Mouse (Mus musculus) lung, postnatal 0 days (tissue): ENCODE results near the gene Pdcd1. TPM values are rescaled to one million over a fixed set of nuclear protein-coding genes. Genes with fewer than 3 reads are reported as not detected.
"Not testable (repeated sequence)": the region's sequence is repeated elsewhere in the genome, so short reads cannot be mapped to it uniquely, and the experiment has no call there.

Source experiments
- ATAC-seq: fragments of 200-750 bp; cut with Nextera tagmentation; 2 replicates; pipeline ENCODE4 v1.8.0; 2017; ENCODE audit warnings: moderate library complexity
- DNase-seq: peaks from one replicate; pipeline ENCODE4 v3.0.0-alpha.2; 2016; ENCODE audit warnings: low spot score
- H3K27ac ChIP-seq: fragments of 300-500 bp; sonication (generic); 2 replicates; pipeline ENCODE4 v1.5.1; 2014; ENCODE audit warnings: antibody characterized with exemption, mild to moderate bottlenecking, low read length, mixed read lengths
- H3K27me3 ChIP-seq: fragments of 300-500 bp; sonication (generic); replicated peaks from 2 replicates; pipeline ENCODE4 v1.6.1; 2014; ENCODE audit warnings: low read length, mixed read lengths; ENCODE audit not compliant: insufficient read depth
- H3K36me3 ChIP-seq: fragments of 300-500 bp; sonication (generic); 2 replicates; pipeline ENCODE4 v1.6.1; 2014; ENCODE audit warnings: low read length, mixed read lengths; ENCODE audit not compliant: insufficient read depth
- H3K4me1 ChIP-seq: fragments of 300-500 bp; sonication (generic); 2 replicates; pipeline ENCODE4 v1.6.1; 2014; ENCODE audit warnings: antibody characterized with exemption, low read depth, low read length, mixed read lengths; ENCODE audit not compliant: insufficient read depth
- H3K4me2 ChIP-seq: fragments of 300-500 bp; sonication (generic); replicated peaks from 2 replicates; pipeline ENCODE4 v1.6.1; 2014; ENCODE audit warnings: low read depth, mild to moderate bottlenecking, low read length, moderate library complexity, mixed read lengths
- H3K4me3 ChIP-seq: fragments of 300-500 bp; sonication (generic); 2 replicates; pipeline ENCODE4 v1.5.1; 2014; ENCODE audit warnings: low read depth, low read length
- H3K9ac ChIP-seq: fragments of 300-500 bp; sonication (generic); replicated peaks from 2 replicates; pipeline ENCODE4 v1.6.1; 2014; ENCODE audit warnings: low read depth, mild to moderate bottlenecking
- H3K9me3 ChIP-seq: fragments of 300-500 bp; sonication (generic); 2 replicates; pipeline ENCODE4 v1.6.1; 2016; ENCODE audit warnings: low read length, mixed read lengths
- CTCF ChIP-seq: IDR thresholded peaks from 2 replicates; pipeline ENCODE4 v1.5.1; 2016; ENCODE audit warnings: antibody characterized with exemption, mild to moderate bottlenecking
- EP300 ChIP-seq: IDR thresholded peaks from 2 replicates; pipeline ENCODE4 v1.6.1; 2016; ENCODE audit warnings: antibody characterized with exemption, mild to moderate bottlenecking, control low read depth
- WGBS: fragments of 180-500 bp; shearing (Covaris S2); extraction: QIAGEN DNeasy Blood & Tissue Kit; methylation state at CpG from one replicate; pipeline ENCODE4 v1.1.7; 2014; 5-methylcytosine and 5-hydroxymethylcytosine counted together
- polyA plus RNA-seq: library from polyadenylated mRNA; unstranded; fragments of >200 nt; fragmentation: Nextera tagmentation; extraction: Ambion mirVana; gene quantifications from 2 replicates; pipeline ENCODE4 v1.2.1, GENCODE M21; 2015

Gene Pdcd1
- polyA plus RNA-seq, 1 experiment from 2014 or later = 0.06 TPM

GRCm38 (mm10) chr1:94080718-94081117 lies 28.4 kb upstream of the Pdcd1 start:
- Histone ChIP-seq H3K27ac (no peak overlapping the region), H3K9me3 (no peaks in the 10 kb centered on the region), H3K27me3 (no peaks in the 10 kb centered on the region), H3K4me3 (no peak overlapping the region), H3K36me3 (no peaks in the 10 kb centered on the region), H3K4me1 (no peaks in the 10 kb centered on the region), H3K4me2 (0 out of 2 replicates have a peak overlapping the region, but pooled peaks have one; percentile 8), H3K9ac (no peak overlapping the region)
- ATAC-seq (no peak), DNase-seq (no peak)
- 39% methylated on average over 15 of the region's 15 CpGs for WGBS
- TF ChIP-seq EP300 = no peak
- TF ChIP-seq CTCF = no peak

GRCm38 (mm10) chr1:94078835-94079440 lies 26.6 kb upstream of the Pdcd1 start:
- Histone ChIP-seq H3K9ac (no peak overlapping the region), H3K27ac (no peak overlapping the region), H3K4me3 (no peak overlapping the region), H3K4me1 (no peaks in the 10 kb centered on the region), H3K27me3 (no peaks in the 10 kb centered on the region), H3K36me3 (no peaks in the 10 kb centered on the region), H3K9me3 (no peaks in the 10 kb centered on the region), H3K4me2 (no peak overlapping the region)
- TF ChIP-seq EP300 (no peak), CTCF (peak; percentile 93)
- ATAC-seq (peak; percentile 85), DNase-seq (peak; percentile 91)
- WGBS = 2% methylated on average over 9 of the region's 9 CpGs

DNA sequence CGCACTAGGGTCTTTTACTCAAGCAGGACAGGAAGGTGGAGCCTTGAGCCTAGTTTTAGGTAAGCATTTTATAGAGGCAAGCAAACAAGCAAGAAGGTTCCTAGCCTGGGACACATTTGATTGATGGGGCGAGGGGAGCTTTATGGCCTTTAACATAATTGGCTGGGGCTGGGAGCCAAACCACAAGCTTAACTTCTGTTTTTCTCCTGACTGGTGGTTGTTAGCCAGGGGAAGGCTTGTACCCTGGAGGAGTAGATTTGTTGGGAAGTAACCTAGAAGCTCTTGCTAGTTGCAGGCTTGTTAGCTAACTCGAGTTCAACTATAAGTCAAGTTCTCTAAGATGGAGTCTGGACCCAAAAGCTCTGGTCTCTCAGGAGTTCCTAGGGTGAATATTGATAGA lies 26.0 kb upstream of the Pdcd1 start:
- DNase-seq = no peak
- Histone ChIP-seq H3K9me3 (no peaks in the 10 kb centered on the region), H3K27me3 (no peaks in the 10 kb centered on the region), H3K4me3 (no peak overlapping the region), H3K9ac (no peak overlapping the region), H3K36me3 (no peaks in the 10 kb centered on the region), H3K4me1 (no peaks in the 10 kb centered on the region), H3K4me2 (no peak overlapping the region), H3K27ac (no peak overlapping the region)
- TF ChIP-seq CTCF (no peak), EP300 (no peak)
- 73% methylated on average over 3 of the region's 3 CpGs for WGBS
- no peak for ATAC-seq

- ATAC-seq = no peak
- no peaks in the 10 kb centered on the region for H3K27me3 ChIP-seq
- WGBS = 24% methylated on average over 1 of the region's 1 CpGs
Observed at GRCm38 (mm10) chr1:94076702-94077101, 24.3 kb upstream of the Pdcd1 start.

DNA sequence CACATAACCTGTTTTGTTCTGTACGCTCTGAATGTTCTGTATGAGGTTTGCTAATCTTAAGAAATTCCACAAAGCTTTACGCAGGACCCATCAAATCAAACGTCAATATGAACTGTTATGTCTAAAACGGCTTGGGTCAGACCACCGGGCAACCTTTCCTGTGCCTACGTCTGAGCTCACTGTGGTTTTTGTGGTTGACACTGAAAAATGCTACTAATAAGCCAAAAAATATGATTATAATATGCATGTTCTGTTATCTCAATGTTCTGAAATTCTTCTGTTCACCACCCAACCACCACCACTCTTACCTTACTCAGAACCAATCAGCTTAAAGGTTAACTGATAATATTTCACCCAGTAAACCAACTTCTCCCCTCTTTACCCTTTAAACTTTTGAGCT lies 22.4 kb upstream of the Pdcd1 start:
- no peak for DNase-seq
- H3K4me2 ChIP-seq = no peak overlapping the region
- ATAC-seq = no peak
- H3K27ac ChIP-seq = no peak overlapping the region
- H3K4me1 ChIP-seq = no peaks in the 10 kb centered on the region
- H3K9me3 ChIP-seq = no peaks in the 10 kb centered on the region
- WGBS = 74% methylated on average over 6 of the region's 6 CpGs
- H3K36me3 ChIP-seq = no peaks in the 10 kb centered on the region
- no peak overlapping the region for H3K4me3 ChIP-seq
- no peak for TF ChIP-seq CTCF
- no peaks in the 10 kb centered on the region for H3K27me3 ChIP-seq
- no peak overlapping the region for H3K9ac ChIP-seq

More at GRCm38 (mm10) chr1:94076702-94077101, 24.3 kb upstream of the Pdcd1 start:
- no peak for DNase-seq
- no peak overlapping the region for H3K27ac ChIP-seq
- H3K4me3 ChIP-seq = no peak overlapping the region
- no peak overlapping the region for H3K9ac ChIP-seq
- no peaks in the 10 kb centered on the region for H3K36me3 ChIP-seq
- TF ChIP-seq EP300 (no peak), CTCF (no peak)
- H3K4me1 ChIP-seq = no peaks in the 10 kb centered on the region
- no peak overlapping the region for H3K4me2 ChIP-seq
- H3K9me3 ChIP-seq = no peaks in the 10 kb centered on the region

DNA sequence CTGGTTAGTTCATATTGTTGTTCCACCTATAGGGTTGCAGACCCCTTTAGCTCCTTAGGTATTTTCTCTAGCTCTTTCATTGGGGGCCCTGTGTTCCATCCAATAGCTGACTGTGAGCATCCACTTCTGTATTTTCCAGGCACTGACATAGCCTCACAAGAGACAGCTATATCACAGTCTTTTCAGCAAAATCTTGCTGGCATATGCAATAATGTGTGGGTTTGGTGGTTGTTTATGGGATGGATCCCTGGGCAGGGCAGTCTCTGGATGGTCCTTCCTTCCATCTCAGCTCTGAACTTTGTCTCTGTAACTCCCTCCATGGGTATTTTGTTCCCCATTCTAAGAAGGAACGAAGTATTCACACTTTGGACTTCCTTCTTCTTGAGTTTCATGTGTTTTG lies 5.9 kb upstream of the Pdcd1 start:
- not testable (repeated sequence) for DNase-seq, H3K4me3 ChIP-seq, H3K4me1 ChIP-seq, H3K9ac ChIP-seq, H3K27ac ChIP-seq, H3K9me3 ChIP-seq, ATAC-seq, H3K36me3 ChIP-seq, H3K27me3 ChIP-seq, H3K4me2 ChIP-seq
- 72% methylated on average over 1 of the region's 1 CpGs for WGBS

DNA sequence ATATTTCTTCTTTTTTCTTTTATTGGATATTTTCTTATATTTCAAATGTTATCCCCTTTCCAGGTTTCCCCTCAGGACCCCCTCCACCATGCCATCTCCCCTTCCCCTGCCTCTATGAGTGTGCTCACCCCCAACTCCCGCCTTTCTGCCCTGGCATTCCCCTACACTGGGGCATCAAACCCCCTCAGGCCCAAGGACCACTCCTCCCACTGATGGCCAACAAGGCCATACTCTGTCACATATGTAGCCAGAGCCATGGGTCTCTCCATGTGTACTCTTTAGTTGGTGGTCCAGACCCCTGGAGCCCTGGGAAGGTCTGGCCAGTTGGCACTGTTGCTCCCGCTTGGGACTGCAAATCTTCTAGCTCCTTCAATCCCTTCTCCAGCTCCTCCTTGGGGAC lies 5.0 kb upstream of the Pdcd1 start:
- no peak overlapping the region for H3K9ac ChIP-seq
- no peak overlapping the region for H3K4me3 ChIP-seq
- H3K27ac ChIP-seq = no peak overlapping the region
- ATAC-seq = no peak
- H3K36me3 ChIP-seq = no peaks in the 10 kb centered on the region
- 90% methylated on average over 2 of the region's 2 CpGs for WGBS
- no peak overlapping the region for H3K4me2 ChIP-seq
- no peak for TF ChIP-seq CTCF
- no peak for TF ChIP-seq EP300
- no peaks in the 10 kb centered on the region for H3K9me3 ChIP-seq
- no peaks in the 10 kb centered on the region for H3K27me3 ChIP-seq
- no peaks in the 10 kb centered on the region for H3K4me1 ChIP-seq
- no peak for DNase-seq
